Mouse (Mus musculus) embryonic facial prominence, embryonic 10.5 days (tissue): ENCODE measurements around the gene Rbbp8nl. TPM values are rescaled to one million over a fixed set of nuclear protein-coding genes. Genes with fewer than 3 reads are reported as not detected.

Experiments
- DNase-seq: peaks from one replicate; pipeline ENCODE4 v3.0.0-alpha.2; 2017; ENCODE audit warnings: low spot score
- H3K27ac ChIP-seq: fragments of 300-500 bp; sonication (generic); replicated peaks from 2 replicates; pipeline ENCODE4 v1.5.1; 2016; ENCODE audit warnings: mild to moderate bottlenecking
- H3K27me3 ChIP-seq: fragments of 300-500 bp; sonication (generic); replicated peaks from 2 replicates; pipeline ENCODE4 v1.6.1; 2016; ENCODE audit warnings: low read depth, mild to moderate bottlenecking; ENCODE audit not compliant: poor library complexity, severe bottlenecking
- H3K36me3 ChIP-seq: fragments of 300-500 bp; sonication (generic); replicated peaks from 2 replicates; pipeline ENCODE4 v1.6.1; 2016; ENCODE audit warnings: mild to moderate bottlenecking, moderate library complexity
- H3K4me1 ChIP-seq: fragments of 300-500 bp; sonication (generic); 2 replicates; pipeline ENCODE4 v1.6.1; 2016
- H3K4me3 ChIP-seq: fragments of 300-500 bp; sonication (generic); 2 replicates; pipeline ENCODE4 v1.5.1; 2016; ENCODE audit warnings: mild to moderate bottlenecking, moderate library complexity
- H3K9me3 ChIP-seq: fragments of 300-500 bp; sonication (generic); 2 replicates; pipeline ENCODE4 v1.6.1; 2016; ENCODE audit warnings: mild to moderate bottlenecking
- WGBS: fragments of 180-500 bp; shearing (Covaris S2); methylation state at CpG from one replicate; pipeline ENCODE4 v1.1.7; 2016; 5-methylcytosine and 5-hydroxymethylcytosine counted together
- microRNA-seq: library from miRNA; unstranded; fragments of <30 nt; microRNA quantifications from one replicate; pipeline ENCODE4, GENCODE M21; 2017
- polyA plus RNA-seq: library from polyadenylated mRNA; unstranded; fragments of >200 nt; fragmentation: Nextera tagmentation; extraction: Ambion mirVana; gene quantifications from 2 replicates; pipeline ENCODE4 v1.2.1, GENCODE M21; 2016

Rbbp8nl gene
- polyA plus RNA-seq, 1 experiment from 2014 or later = 0.92 TPM

GRCm38 (mm10) chr2:180230482-180230881 lies 59.2 kb downstream of the Rbbp8nl start:
- Histone ChIP-seq H3K27ac (no peak overlapping the region; the same call in none of the 2 replicates), H3K27me3 (peaks cover 37% of the 10 kb centered on the region), H3K36me3 (no peaks in the 10 kb centered on the region), H3K9me3 (no peaks in the 10 kb centered on the region), H3K4me3 (no peak overlapping the region), H3K4me1 (peaks cover 69% of the 10 kb centered on the region)
- 50% methylated on average over 4 of the region's 4 CpGs for WGBS
- DNase-seq = no peak

GRCm38 (mm10) chr2:180229129-180229528 lies 60.5 kb downstream of the Rbbp8nl start:
- H3K9me3 ChIP-seq = no peaks in the 10 kb centered on the region
- peaks cover 50% of the 10 kb centered on the region for H3K27me3 ChIP-seq
- no peak for DNase-seq
- no peak overlapping the region for H3K27ac ChIP-seq
- no peak overlapping the region for H3K4me3 ChIP-seq
- H3K4me1 ChIP-seq = peaks cover 72% of the 10 kb centered on the region
- H3K36me3 ChIP-seq = no peaks in the 10 kb centered on the region
- WGBS = 81% methylated on average over 3 of the region's 3 CpGs

- H3K36me3 ChIP-seq = no peaks in the 10 kb centered on the region
- DNase-seq = no peak
- peaks cover 56% of the 10 kb centered on the region for H3K27me3 ChIP-seq
- peaks cover 72% of the 10 kb centered on the region for H3K4me1 ChIP-seq
- WGBS = 72% methylated on average over 7 of the region's 7 CpGs
- H3K4me3 ChIP-seq = no peak overlapping the region
- H3K9me3 ChIP-seq = no peaks in the 10 kb centered on the region
- peak overlapping the region; percentile 70; the same call in 1 of the 2 replicates for H3K27ac ChIP-seq
These were observed 61.1 kb downstream of the Rbbp8nl start for GRCm38 (mm10) chr2:180228592-180228991.

- H3K27ac ChIP-seq = peak overlapping the region; percentile 70
- WGBS = 45% methylated on average over 6 of the region's 6 CpGs
- no peak for DNase-seq
- H3K36me3 ChIP-seq = no peaks in the 10 kb centered on the region
- peaks cover 76% of the 10 kb centered on the region for H3K4me1 ChIP-seq
- no peaks in the 10 kb centered on the region for H3K9me3 ChIP-seq
- peak overlapping the region; percentile 45 for H3K4me3 ChIP-seq
- H3K27me3 ChIP-seq = peaks cover 61% of the 10 kb centered on the region
These were observed 61.6 kb downstream of the Rbbp8nl start for GRCm38 (mm10) chr2:180228060-180228458.

Small RNAs within 50 kb of the gene (microRNA-seq; reads per million reads assigned to microRNA genes)
- 3.7 reads per million, percentile 6 among the genes with 10 or more reads in this experiment for gene Mir3091

Other genes starting within 250 kb of the Rbbp8nl start
- 909 and 921 TPM in 2 replicates for gene Psma7, start 247.4 kb downstream of the Rbbp8nl start, polyA plus RNA-seq
- 8.3 and 8.6 TPM in 2 replicates for gene Ss18l1, start 247.4 kb downstream of the Rbbp8nl start, polyA plus RNA-seq
- gene Mtg2, start 219.3 kb downstream of the Rbbp8nl start, polyA plus RNA-seq = 31.3 and 33.0 TPM in 2 replicates
- 0.49 and 0.67 TPM in 2 replicates for gene Hrh3, start 185.4 kb downstream of the Rbbp8nl start, polyA plus RNA-seq
- gene Osbpl2, start 170.6 kb downstream of the Rbbp8nl start, polyA plus RNA-seq = 23.6 and 24.9 TPM in 2 replicates
- gene Adrm1, start 118.4 kb downstream of the Rbbp8nl start, polyA plus RNA-seq = 264 and 272 TPM in 2 replicates
- gene Lama5, start 64.0 kb downstream of the Rbbp8nl start, polyA plus RNA-seq = 19.6 and 25.3 TPM in 2 replicates
- gene Rps21, start 32.5 kb downstream of the Rbbp8nl start, polyA plus RNA-seq = 569 and 585 TPM in 2 replicates
- gene Cables2, start 16.4 kb downstream of the Rbbp8nl start, polyA plus RNA-seq = 12.7 and 13.2 TPM in 2 replicates
- 0.57 and 0.65 TPM in 2 replicates for gene Gata5, start 44.8 kb upstream of the Rbbp8nl start, polyA plus RNA-seq
- gene Slco4a1, start 166.4 kb upstream of the Rbbp8nl start, polyA plus RNA-seq = 3.3 and 4.1 TPM in 2 replicates
- gene Ntsr1, start 210.1 kb upstream of the Rbbp8nl start, polyA plus RNA-seq = 0.16 and 0.35 TPM in 2 replicates